Mouse (Mus musculus) bone marrow macrophage, adult 2 months (primary cell): Measurements from ENCODE around the gene Dntt. TPM values are rescaled to one million over a fixed set of nuclear protein-coding genes. Genes with fewer than 3 reads are reported as not detected.

ENCODE experiments used
- H3K27ac ChIP-seq: 2 replicates; pipeline ENCODE4 v1.5.1; 2012; ENCODE audit warnings: low read depth, low read length; ENCODE audit not compliant: insufficient read depth
- H3K4me1 ChIP-seq: 2 replicates; pipeline ENCODE4 v1.6.1; 2012; ENCODE audit warnings: low read length; ENCODE audit not compliant: control insufficient read depth, insufficient read depth
- H3K4me3 ChIP-seq: 2 replicates; pipeline ENCODE4 v1.5.1; 2012; ENCODE audit warnings: mild to moderate bottlenecking, low read length, moderate library complexity; ENCODE audit not compliant: insufficient read depth
- CTCF ChIP-seq: IDR thresholded peaks from 2 replicates; pipeline ENCODE4 v1.5.1; 2012; ENCODE audit warnings: low read depth, mild to moderate bottlenecking, low read length, moderate library complexity
- POLR2A ChIP-seq: IDR thresholded peaks from 2 replicates; pipeline ENCODE4 v1.6.1; 2012; ENCODE audit warnings: mild to moderate bottlenecking, low read depth, low read length, borderline replicate concordance
- polyA plus RNA-seq: library from polyadenylated mRNA; stranded (reverse); fragments of >200 nt; gene quantifications from 2 replicates; pipeline ENCODE4 v1.2.4, GENCODE M21; 2012; ENCODE audit not compliant: missing spikeins, insufficient read depth, insufficient read length

The Dntt gene
- polyA plus RNA-seq, 1 experiment = not detected

GRCm38 (mm10) chr19:40994057-40994585 lies 35.0 kb upstream of the Dntt start, which contains the start of gene Blnk:
TSS of gene Blnk (minus strand) at chr19:40994535.
- Histone ChIP-seq H3K4me3 (peak within 1 kb of the TSS; percentile 69), H3K27ac (peak within 1 kb of the TSS; percentile 99), H3K4me1 (peaks cover 64% of the 10 kb centered on the region)
- TF ChIP-seq CTCF = no peak
- peak; percentile 90 for TF ChIP-seq POLR2A

- TF ChIP-seq CTCF (no peak), POLR2A (no peak)
- peak overlapping the region; percentile 99 for H3K27ac ChIP-seq
- peak overlapping the region; percentile 34 for H3K4me3 ChIP-seq
- peaks cover 66% of the 10 kb centered on the region for H3K4me1 ChIP-seq
Measured at GRCm38 (mm10) chr19:40994911-40995310, 34.2 kb upstream of the Dntt start.

GRCm38 (mm10) chr19:40995449-40996401 lies 33.4 kb upstream of the Dntt start:
- TF ChIP-seq POLR2A (no peak), CTCF (no peak)
- Histone ChIP-seq H3K4me1 (peaks cover 62% of the 10 kb centered on the region), H3K27ac (peak overlapping the region; percentile 99), H3K4me3 (peak overlapping the region; percentile 34)

GRCm38 (mm10) chr19:40996722-40997121 lies 32.4 kb upstream of the Dntt start:
- TF ChIP-seq POLR2A (no peak), CTCF (no peak)
- Histone ChIP-seq H3K27ac (no peak overlapping the region), H3K4me1 (peaks cover 55% of the 10 kb centered on the region), H3K4me3 (no peak overlapping the region)

GRCm38 (mm10) chr19:40998469-40999170 lies 30.5 kb upstream of the Dntt start:
- Histone ChIP-seq H3K4me1 (peaks cover 55% of the 10 kb centered on the region), H3K4me3 (no peak overlapping the region), H3K27ac (peak overlapping the region; percentile 98)
- no peak for TF ChIP-seq CTCF
- 0 out of 2 replicates have a peak, but pooled peaks have one; percentile 27 for TF ChIP-seq POLR2A

- peaks cover 51% of the 10 kb centered on the region for H3K4me1 ChIP-seq
- H3K27ac ChIP-seq = peak overlapping the region; percentile 98
- no peak overlapping the region for H3K4me3 ChIP-seq
- TF ChIP-seq CTCF = no peak
- TF ChIP-seq POLR2A = no peak
Measured at GRCm38 (mm10) chr19:40999569-40999968, 29.5 kb upstream of the Dntt start.

GRCm38 (mm10) chr19:41003694-41004315 lies 25.3 kb upstream of the Dntt start:
- Histone ChIP-seq H3K4me3 (no peak overlapping the region), H3K4me1 (peaks cover 19% of the 10 kb centered on the region), H3K27ac (no peak overlapping the region)
- no peak for TF ChIP-seq POLR2A
- TF ChIP-seq CTCF = no peak

- H3K4me1 ChIP-seq = peaks cover 3% of the 10 kb centered on the region
- no peak overlapping the region for H3K27ac ChIP-seq
- TF ChIP-seq CTCF (no peak), POLR2A (no peak)
Measured at GRCm38 (mm10) chr19:41006621-41007020, 22.5 kb upstream of the Dntt start.

GRCm38 (mm10) chr19:41007326-41007725 lies 21.7 kb upstream of the Dntt start:
- no peak overlapping the region for H3K4me3 ChIP-seq
- H3K4me1 ChIP-seq = peaks cover 3% of the 10 kb centered on the region
- TF ChIP-seq POLR2A = no peak
- no peak for TF ChIP-seq CTCF
- no peak overlapping the region for H3K27ac ChIP-seq

More at GRCm38 (mm10) chr19:41006621-41007020, 22.5 kb upstream of the Dntt start:
- no peak overlapping the region for H3K4me3 ChIP-seq

- H3K27ac ChIP-seq = no peak overlapping the region
- TF ChIP-seq CTCF = no peak
- no peak for TF ChIP-seq POLR2A
- H3K4me3 ChIP-seq = no peak overlapping the region
- peaks cover 3% of the 10 kb centered on the region for H3K4me1 ChIP-seq
Measured at GRCm38 (mm10) chr19:41007733-41008132, 21.3 kb upstream of the Dntt start.
